Mouse (Mus musculus) effector memory CD4-positive, alpha-beta T cell, adult 5 months (primary cell): ENCODE measurements around the gene Pigf. TPM values are rescaled to one million over a fixed set of nuclear protein-coding genes. Genes with fewer than 3 reads are reported as not detected.

Source experiments
- polyA plus RNA-seq: library from polyadenylated mRNA; unstranded; fragments of 100-300 nt; shearing (Covaris generic); gene quantifications from one replicate; pipeline ENCODE4 v1.2.1, GENCODE M21; 2017

Pigf gene
- polyA plus RNA-seq = 17.3 TPM

DNA sequence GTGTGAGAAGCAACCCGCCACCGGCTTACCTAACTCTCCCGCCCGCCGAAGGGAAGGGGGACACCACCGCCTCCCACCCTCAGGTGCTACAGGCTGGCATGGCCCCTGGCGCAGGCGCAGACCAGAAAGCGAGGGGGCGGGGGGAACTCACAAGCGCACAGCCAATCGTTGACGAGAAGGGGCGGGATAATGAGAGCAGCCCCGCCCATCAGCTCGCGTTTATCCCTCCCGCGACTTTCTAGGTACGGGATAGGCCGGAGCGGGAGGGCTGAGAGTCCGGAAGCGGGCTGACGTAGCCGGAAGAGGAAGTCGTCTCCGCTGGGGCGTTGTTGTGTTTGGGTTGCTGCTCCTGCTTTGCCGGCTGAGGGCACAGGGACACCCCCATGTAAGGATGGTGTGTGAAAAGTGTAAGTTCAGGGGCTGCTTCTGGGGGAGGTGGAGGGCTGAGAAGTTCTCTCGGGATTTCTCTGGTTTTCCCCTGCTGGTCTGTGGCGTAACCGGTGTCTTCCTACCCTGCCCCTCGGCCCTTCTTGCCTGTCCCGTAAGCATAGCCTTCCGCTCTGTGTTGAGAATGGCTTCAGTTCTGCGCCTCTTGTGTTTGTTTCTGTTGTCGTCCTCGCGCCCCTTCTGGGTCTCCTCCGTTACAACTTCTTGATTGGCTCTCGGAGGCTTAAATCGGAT lies at the start of gene Pigf, which contains the start of gene Cript:
TSS of gene Pigf (minus strand) at position 138 of the 681 bp plus-strand sequence.
TSS of gene Cript (plus strand) at position 282 of the 681 bp plus-strand sequence.

GRCm38 (mm10) chr17:86962894-86963585 lies 62.2 kb downstream of the Pigf start, which contains the start of gene Rhoq:
Rhoq (plus strand) TSS chr17:86963082.

DNA sequence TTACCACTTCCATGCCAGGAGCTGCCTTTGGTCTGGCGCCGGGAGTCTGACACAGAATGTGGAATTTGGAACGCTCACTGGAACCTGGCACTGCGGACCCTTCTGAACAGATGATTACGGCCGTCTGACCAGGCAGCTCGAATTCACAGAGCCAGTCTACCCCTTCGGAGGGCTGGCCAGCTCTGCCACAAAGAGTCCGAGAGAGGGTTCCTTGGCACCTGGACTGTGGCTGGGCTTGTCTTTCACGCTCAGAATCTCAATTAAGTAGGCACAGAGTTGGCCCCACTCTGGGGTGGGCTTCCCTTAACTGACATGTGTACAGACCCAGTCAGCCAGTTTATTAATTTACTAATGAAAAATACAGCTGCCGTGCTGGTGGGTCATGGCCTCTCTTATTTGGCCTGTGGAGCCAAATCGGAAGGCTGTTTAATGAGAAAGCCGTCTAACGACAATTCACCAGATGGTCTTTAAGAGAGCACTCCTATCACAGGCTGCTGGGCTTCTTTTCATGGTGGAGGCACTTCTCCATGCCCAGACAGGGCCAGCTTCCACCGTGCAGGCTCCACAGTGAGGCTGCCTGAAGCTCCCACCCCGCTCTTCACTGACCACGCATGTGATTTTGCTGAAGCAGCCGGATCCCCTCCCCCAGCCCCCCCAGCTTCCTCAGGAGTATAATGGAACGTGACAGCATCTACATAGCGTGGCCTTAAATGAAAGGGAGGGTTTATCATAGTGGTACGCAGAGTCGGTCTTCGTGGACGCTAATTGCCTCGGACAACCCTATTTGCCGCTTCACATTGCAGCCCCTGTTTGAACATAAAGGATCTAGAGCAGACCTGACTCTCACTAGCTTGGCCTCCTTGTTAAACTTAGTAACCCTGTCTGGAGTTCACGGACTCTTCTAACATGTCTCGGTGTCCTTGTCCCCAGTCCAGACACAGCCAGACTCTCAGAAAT lies 77.1 kb downstream of the Pigf start, which contains the start of gene Atp6v1e2:
TSS of gene Atp6v1e2 (minus strand) at position 58 of the 957 bp plus-strand sequence.

Other genes starting within 250 kb of the Pigf start
- gene Tmem247, start 108.1 kb downstream of the Pigf start, polyA plus RNA-seq = not detected
- gene Atp6v1e2, start 77.5 kb downstream of the Pigf start, polyA plus RNA-seq = not detected
- gene Rhoq, start 62.3 kb downstream of the Pigf start, polyA plus RNA-seq = 10.9 TPM
- gene Cript, start 144 bp upstream of the Pigf start, polyA plus RNA-seq = 168 TPM
- gene Socs5, start 82.3 kb upstream of the Pigf start, polyA plus RNA-seq = 14.7 TPM
- gene Mcfd2, start 240.5 kb upstream of the Pigf start, polyA plus RNA-seq = 22.6 TPM